Mouse (Mus musculus) C2C12 (cell line): Measurements from ENCODE around the gene Man1b1.

Experiments
- CEBPB ChIP-seq: IDR thresholded peaks from one replicate; pipeline ENCODE4 v1.6.1; 2011; ENCODE audit warnings: low read depth, mild to moderate bottlenecking, control low read depth, moderate library complexity
- CTCF ChIP-seq: IDR thresholded peaks from one replicate; pipeline ENCODE4 v1.5.1; 2011; ENCODE audit not compliant: control insufficient read depth, insufficient read depth, insufficient read length
- FOSL1 ChIP-seq: IDR thresholded peaks from one replicate; pipeline ENCODE4 v1.8.0; 2011; ENCODE audit warnings: mild to moderate bottlenecking, low read length; ENCODE audit not compliant: poor library complexity, insufficient read depth, severe bottlenecking
- MAX ChIP-seq: IDR thresholded peaks from one replicate; pipeline ENCODE4 v1.6.1; 2011; ENCODE audit warnings: mild to moderate bottlenecking, control low read depth
- MYOD1 ChIP-seq: IDR thresholded peaks from one replicate; pipeline ENCODE4 v1.6.1; 2011; ENCODE audit warnings: low read depth; ENCODE audit not compliant: control insufficient read depth, insufficient read length
- MYOG ChIP-seq: IDR thresholded peaks from one replicate; pipeline ENCODE4 v1.6.1; 2011; ENCODE audit not compliant: control insufficient read depth, insufficient read length; ENCODE audit errors: extremely low read depth
- USF1 ChIP-seq: IDR thresholded peaks from one replicate; pipeline ENCODE4 v1.6.1; 2011; ENCODE audit warnings: low read depth, mild to moderate bottlenecking, control low read depth, moderate library complexity

GRCm38 (mm10) chr2:25328440-25328839 lies 3.7 kb upstream of the Man1b1 start:
- TF ChIP-seq FOSL1 (no peak), CTCF (no peak), MAX (no peak), USF1 (no peak), MYOD1 (no peak), CEBPB (no peak), MYOG (no peak)
